ENCODE assay signal across 17 mouse cellular contexts in the genomic region with DNA sequence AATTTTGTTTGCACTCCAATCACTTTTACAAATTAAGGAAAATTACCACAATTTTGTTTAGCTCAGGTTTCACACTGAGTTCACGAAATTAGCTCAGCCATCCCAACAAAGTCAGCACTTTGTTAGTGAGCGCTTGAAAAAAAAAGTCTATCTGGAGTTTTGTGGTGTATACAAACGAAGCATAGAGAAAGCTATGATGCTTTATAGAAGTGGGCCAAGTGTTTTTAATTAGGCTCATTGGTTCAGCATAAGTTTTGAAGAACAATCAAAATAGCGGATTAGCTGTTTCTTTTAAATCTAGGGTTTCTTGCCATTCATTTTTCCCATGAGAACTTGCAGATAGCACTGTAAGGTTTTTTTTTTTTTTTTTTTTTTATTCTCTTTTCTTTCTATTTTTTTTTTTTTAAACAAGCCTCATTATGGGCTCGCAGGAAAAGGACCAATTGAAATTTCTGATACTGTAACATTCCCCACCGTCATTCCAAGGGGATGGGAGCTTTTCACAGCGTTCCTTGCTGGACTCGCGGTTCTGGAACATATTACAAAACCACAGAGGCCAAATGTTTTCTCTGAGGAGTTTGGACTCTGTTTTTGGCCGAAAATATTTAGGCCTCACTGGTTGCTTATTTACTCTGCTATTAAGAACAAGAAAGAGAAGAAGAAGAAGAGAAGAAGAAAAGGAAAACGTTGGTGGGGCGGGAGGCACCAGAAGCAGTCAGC.
DNase-seq lines count a peak whose midpoint lies in the region; ATAC-seq and TF ChIP-seq lines count a peak whose summit lies in the region.
"Had no signal": no experiment of that assay in that cellular context is flagged by ENCODE, and none has a peak within 500 bp of the region (broad histone marks: within the 10 kb centered on the region; RNA-seq: fewer than 3 reads in every experiment).

No protein-coding gene starts in this region.

- DNase-seq in forebrain, embryonic 14.5 days (ENCODE audit: low spot score), result peak; percentile 20
- DNase-seq in forebrain, postnatal 0 days, result no peak
- peak; percentile 50 for DNase-seq in kidney, adult 9 months
- DNase-seq in kidney, adult 11 months, result no peak
- DNase-seq in spleen, adult 12 weeks (ENCODE audit: low spot score), result no peak
- DNase-seq: adrenal gland, postnatal 25 days; kidney, postnatal 25 days; lung, adult 2 months; retina, postnatal 1 day; thymus, adult 2 months had no signal

- 43% methylated on average over 12 of the region's 12 CpGs for WGBS in forebrain, embryonic 14.5 days
- 41% methylated on average over 12 of the region's 12 CpGs for WGBS in forebrain, postnatal 0 days
- 55% methylated on average over 12 of the region's 12 CpGs for WGBS in limb, embryonic 12.5 days

- no peaks in the 10 kb centered on the region for H3K9me3 ChIP-seq in forebrain, embryonic 14.5 days (replicated peaks; ENCODE audit: control insufficient read depth, low read length)
- H3K9me3 ChIP-seq in forebrain, postnatal 0 days (ENCODE audit: low read length), result no peaks in the 10 kb centered on the region
- H3K9me3 ChIP-seq in limb, embryonic 12.5 days, result no peaks in the 10 kb centered on the region
- H3K9me3 ChIP-seq: midbrain, embryonic 15.5 days; neural tube, embryonic 13.5 days had no signal

- no peak for ATAC-seq in forebrain, embryonic 14.5 days
- no peak for ATAC-seq in forebrain, postnatal 0 days
- ATAC-seq in limb, embryonic 12.5 days (ENCODE audit: insufficient number of reproducible peaks, insufficient read depth, low FRiP score, low TSS enrichment, low read depth), result no peak
- ATAC-seq in megakaryocyte, adult 5-6 weeks (ENCODE audit: poor library complexity, severe bottlenecking), result no peak
- ATAC-seq: hindbrain, embryonic 16.5 days; midbrain, embryonic 15.5 days had no signal

- TF ChIP-seq CTCF in forebrain, postnatal 0 days (IDR thresholded peaks at IDR 0.05; ENCODE audit: low read depth), result no peak

- H3K27me3 ChIP-seq in forebrain, embryonic 14.5 days (replicated peaks; ENCODE audit: control insufficient read depth, insufficient read depth, low read length), result no peaks in the 10 kb centered on the region; the same call in none of the 2 replicates
- 0 out of 2 replicates have a peak, but pooled peaks cover 4% of the 10 kb centered on the region for H3K27me3 ChIP-seq in forebrain, postnatal 0 days (ENCODE audit: insufficient read depth, low read length)
- H3K27me3 ChIP-seq in limb, embryonic 12.5 days, result no peaks in the 10 kb centered on the region
- H3K27me3 ChIP-seq: midbrain, embryonic 15.5 days; neural tube, embryonic 13.5 days had no signal

- no peak overlapping the region for H3K9ac ChIP-seq in forebrain, embryonic 14.5 days (ENCODE audit: low read length)
- no peak overlapping the region for H3K9ac ChIP-seq in forebrain, postnatal 0 days
- no peak overlapping the region for H3K9ac ChIP-seq in limb, embryonic 12.5 days (replicated peaks)
- H3K9ac ChIP-seq: midbrain, embryonic 15.5 days; neural tube, embryonic 13.5 days had no signal

- H3K4me2 ChIP-seq in forebrain, embryonic 14.5 days (ENCODE audit: low read length), result no peak overlapping the region
- no peak overlapping the region for H3K4me2 ChIP-seq in forebrain, postnatal 0 days (ENCODE audit: low read depth)
- H3K4me2 ChIP-seq in limb, embryonic 12.5 days, result no peak overlapping the region
- H3K4me2 ChIP-seq: midbrain, embryonic 15.5 days; neural tube, embryonic 13.5 days had no signal

- H3K4me1 ChIP-seq in forebrain, embryonic 14.5 days (ENCODE audit: control insufficient read depth, insufficient read depth, low read length), result no peaks in the 10 kb centered on the region
- no peaks in the 10 kb centered on the region for H3K4me1 ChIP-seq in forebrain, postnatal 0 days (ENCODE audit: insufficient read depth)
- H3K4me1 ChIP-seq in brown adipose tissue, adult 24 weeks (ENCODE audit: control insufficient read depth, insufficient read depth, insufficient read length, low read length), result peaks cover 13% of the 10 kb centered on the region
- H3K4me1 ChIP-seq in limb, embryonic 12.5 days (replicated peaks), result peaks cover 40% of the 10 kb centered on the region
- H3K4me1 ChIP-seq: midbrain, embryonic 15.5 days had no signal

- H3K36me3 ChIP-seq in forebrain, embryonic 14.5 days (ENCODE audit: control insufficient read depth, insufficient read depth, low read length), result no peaks in the 10 kb centered on the region
- no peaks in the 10 kb centered on the region for H3K36me3 ChIP-seq in forebrain, postnatal 0 days (ENCODE audit: insufficient read depth)
- peaks cover 21% of the 10 kb centered on the region for H3K36me3 ChIP-seq in limb, embryonic 12.5 days
- H3K36me3 ChIP-seq: midbrain, embryonic 15.5 days had no signal

- H3K4me3 ChIP-seq in forebrain, embryonic 14.5 days (ENCODE audit: low read depth, low read length), result no peak overlapping the region
- H3K4me3 ChIP-seq in forebrain, postnatal 0 days (ENCODE audit: low read depth, low read length), result no peak overlapping the region
- no peak overlapping the region for H3K4me3 ChIP-seq in brown adipose tissue, adult 24 weeks (ENCODE audit: insufficient read depth, low read depth, low read length)
- no peak overlapping the region for H3K4me3 ChIP-seq in limb, embryonic 12.5 days (replicated peaks)
- H3K4me3 ChIP-seq: midbrain, embryonic 15.5 days; neural tube, embryonic 13.5 days had no signal

- H3K27ac ChIP-seq in forebrain, embryonic 14.5 days (ENCODE audit: low read depth, low read length), result no peak overlapping the region
- no peak overlapping the region for H3K27ac ChIP-seq in forebrain, postnatal 0 days (ENCODE audit: low read depth, low read length)
- H3K27ac ChIP-seq in brown adipose tissue, adult 24 weeks (replicated peaks; ENCODE audit: low read depth, low read length), result peak overlapping the region; percentile 79
- H3K27ac ChIP-seq in limb, embryonic 12.5 days, result peak overlapping the region; percentile 78
- H3K27ac ChIP-seq: macrophage; midbrain, embryonic 15.5 days had no signal

Comparison
In these comparisons a context has a peak if more than half of its experiments do, and no peak if none do; other contexts are left out.
1. DNase-seq: peak in forebrain, embryonic 14.5 days (single experiment) and kidney, adult 9 months (single experiment); none in forebrain, postnatal 0 days (single experiment), kidney, adult 11 months (single experiment) and spleen, adult 12 weeks (single experiment).
2. H3K27ac ChIP-seq: peak in brown adipose tissue, adult 24 weeks (single experiment) and limb, embryonic 12.5 days (single experiment); none in forebrain, embryonic 14.5 days (single experiment) and forebrain, postnatal 0 days (single experiment).